Mouse (Mus musculus) gastrocnemius, adult 2 months (tissue): ENCODE measurements around the gene Armh3. TPM values are rescaled to one million over a fixed set of nuclear protein-coding genes. Genes with fewer than 3 reads are reported as not detected.

Experiments used
- DNase-seq: peaks from one replicate; pipeline ENCODE4 v3.0.0; 2022
- H3K27ac ChIP-seq: fragments of 200-600 bp; 2 replicates; pipeline ENCODE4 v1.8.1; 2022; ENCODE audit warnings: mild to moderate bottlenecking
- H3K4me3 ChIP-seq: fragments of 200-600 bp; 2 replicates; pipeline ENCODE4 v1.8.1; 2022; ENCODE audit warnings: mild to moderate bottlenecking, moderate library complexity
- CTCF ChIP-seq: fragments of 200-600 bp; IDR thresholded peaks from 2 replicates; pipeline ENCODE4 v1.8.1; 2022; ENCODE audit warnings: antibody characterized with exemption, mild to moderate bottlenecking, moderate library complexity
- intact Hi-C: fragments of 180-260 bp; cut with DNase I; formaldehyde crosslinking; loops from one replicate; pipeline ENCODE4 v1.15.1; 2025
- total RNA-seq, 2 experiments: library from RNA; stranded (reverse); gene quantifications; 2 replicates each; pipeline ENCODE4 v1.2.3; 2021

Armh3 gene
- total RNA-seq, 2 experiments from 2014 or later: 13.6 to 14.7 TPM

GRCm38 (mm10) chr19:45911236-45912025, 86.9 kb downstream of the Armh3 start:
- peak; percentile 21 for DNase-seq
- Histone ChIP-seq H3K27ac (no peak overlapping the region), H3K4me3 (no peak overlapping the region)
- intact Hi-C loops: no loop called here
- no peak for TF ChIP-seq CTCF

GRCm38 (mm10) chr19:45908246-45908645, 90.0 kb downstream of the Armh3 start:
- DNase-seq: no peak
- no peak overlapping the region for H3K27ac ChIP-seq
- no peak overlapping the region for H3K4me3 ChIP-seq
- intact Hi-C loops: no loop called here
- no peak for TF ChIP-seq CTCF

- intact Hi-C loops: no loop called here
- H3K27ac ChIP-seq: no peak overlapping the region
- no peak for TF ChIP-seq CTCF
- DNase-seq: no peak
- H3K4me3 ChIP-seq: no peak overlapping the region
These were observed 90.9 kb downstream of the Armh3 start for GRCm38 (mm10) chr19:45907416-45907815.

GRCm38 (mm10) chr19:45903861-45904260, 94.4 kb downstream of the Armh3 start:
- peak; percentile 28 for DNase-seq
- intact Hi-C loops: no loop called here
- Histone ChIP-seq H3K4me3 (no peak overlapping the region), H3K27ac (no peak overlapping the region)
- TF ChIP-seq CTCF: no peak

- peak overlapping the region; percentile 2; the same call in 1 of the 2 replicates for H3K27ac ChIP-seq
- no peak overlapping the region for H3K4me3 ChIP-seq
- peak; percentile 24 for DNase-seq
- no peak for TF ChIP-seq CTCF
- intact Hi-C loops: no loop called here
These were observed 95.8 kb downstream of the Armh3 start for GRCm38 (mm10) chr19:45902390-45903035.

GRCm38 (mm10) chr19:45900836-45901235, 97.5 kb downstream of the Armh3 start:
- TF ChIP-seq CTCF: no peak
- DNase-seq: no peak
- H3K4me3 ChIP-seq: no peak overlapping the region
- no peak overlapping the region for H3K27ac ChIP-seq
- intact Hi-C loops: no loop called here

- H3K27ac ChIP-seq: no peak overlapping the region
- intact Hi-C loops: no loop called here
These were observed 102.6 kb downstream of the Armh3 start for GRCm38 (mm10) chr19:45895726-45896125.

GRCm38 (mm10) chr19:45882056-45882455, 116.2 kb downstream of the Armh3 start:
- no peak for TF ChIP-seq CTCF

More at GRCm38 (mm10) chr19:45895726-45896125, 102.6 kb downstream of the Armh3 start:
- DNase-seq: no peak
- no peak overlapping the region for H3K4me3 ChIP-seq
- TF ChIP-seq CTCF: no peak

GRCm38 (mm10) chr19:45873320-45873719, 125.0 kb downstream of the Armh3 start:
- no peak overlapping the region for H3K4me3 ChIP-seq
- no peak overlapping the region for H3K27ac ChIP-seq
- no peak for DNase-seq
- TF ChIP-seq CTCF: no peak
- intact Hi-C loops: no loop called here

More at GRCm38 (mm10) chr19:45882056-45882455, 116.2 kb downstream of the Armh3 start:
- H3K27ac ChIP-seq: no peak overlapping the region
- no peak overlapping the region for H3K4me3 ChIP-seq
- DNase-seq: no peak
- intact Hi-C loops: no loop called here

- no peak for TF ChIP-seq CTCF
- H3K4me3 ChIP-seq: no peak overlapping the region
- H3K27ac ChIP-seq: no peak overlapping the region
- intact Hi-C loops: no loop called here
- no peak for DNase-seq
These were observed 142.9 kb downstream of the Armh3 start for GRCm38 (mm10) chr19:45855284-45855920.

- Histone ChIP-seq H3K4me3 (no peak overlapping the region), H3K27ac (no peak overlapping the region)
- peak; percentile 26; the same call in 1 of the 2 replicates for TF ChIP-seq CTCF
- intact Hi-C loops: no loop called here
- DNase-seq: peak; percentile 52
These were observed 143.8 kb downstream of the Armh3 start for GRCm38 (mm10) chr19:45854521-45854920.

GRCm38 (mm10) chr19:45847733-45848093, 150.6 kb downstream of the Armh3 start:
- TF ChIP-seq CTCF: no peak
- intact Hi-C loops: no loop called here
- H3K4me3 ChIP-seq: no peak overlapping the region
- H3K27ac ChIP-seq: no peak overlapping the region
- no peak for DNase-seq
